Mouse (Mus musculus) hindbrain, embryonic 16.5 days (tissue): ENCODE measurements at regions not wholly inside any gene's neighbourhood (a gene's known extent, or its start where the extent isn't known, plus 50 kb on each side); places are given as distances from the start of the nearest gene placed in this dataset.

Source experiments
- ATAC-seq: fragments of 200-750 bp; cut with Nextera tagmentation; 2 replicates; pipeline ENCODE4 v1.8.0; 2017; ENCODE audit warnings: moderate TSS enrichment, moderate library complexity
- H3K27ac ChIP-seq: fragments of 300-500 bp; sonication (generic); 2 replicates; pipeline ENCODE4 v1.5.1; 2014; ENCODE audit warnings: low read depth, mild to moderate bottlenecking, control low read depth, low read length, moderate library complexity
- H3K27me3 ChIP-seq: fragments of 300-500 bp; sonication (generic); replicated peaks from 2 replicates; pipeline ENCODE4 v1.6.1; 2014; ENCODE audit warnings: low read length; ENCODE audit not compliant: control insufficient read depth, insufficient read depth
- H3K36me3 ChIP-seq: fragments of 300-500 bp; sonication (generic); 2 replicates; pipeline ENCODE4 v1.6.1; 2014; ENCODE audit warnings: mild to moderate bottlenecking, low read length, moderate library complexity, mixed read lengths; ENCODE audit not compliant: control insufficient read depth, insufficient read depth
- H3K4me1 ChIP-seq: fragments of 300-500 bp; sonication (generic); 2 replicates; pipeline ENCODE4 v1.6.1; 2014; ENCODE audit warnings: low read depth, low read length; ENCODE audit not compliant: control insufficient read depth, insufficient read depth
- H3K4me2 ChIP-seq: fragments of 300-500 bp; sonication (generic); 2 replicates; pipeline ENCODE4 v1.6.1; 2014; ENCODE audit warnings: mild to moderate bottlenecking, low read length, control low read depth, moderate library complexity
- H3K4me3 ChIP-seq: fragments of 300-500 bp; sonication (generic); 2 replicates; pipeline ENCODE4 v1.5.1; 2014; ENCODE audit warnings: mild to moderate bottlenecking, low read length, control low read depth, moderate library complexity
- H3K9ac ChIP-seq: fragments of 300-500 bp; sonication (generic); 2 replicates; pipeline ENCODE4 v1.6.1; 2014; ENCODE audit warnings: low read depth, mild to moderate bottlenecking, control low read depth, low read length, moderate library complexity
- H3K9me3 ChIP-seq: fragments of 300-500 bp; sonication (generic); 2 replicates; pipeline ENCODE4 v1.6.1; 2014; ENCODE audit warnings: mild to moderate bottlenecking, low read length, moderate library complexity; ENCODE audit not compliant: control insufficient read depth
- WGBS: fragments of 180-500 bp; shearing (Covaris S2); extraction: QIAGEN DNeasy Blood & Tissue Kit; methylation state at CpG from one replicate; pipeline ENCODE4 v1.1.7; 2014; 5-methylcytosine and 5-hydroxymethylcytosine counted together

- Histone ChIP-seq H3K4me2 (no peak overlapping the region), H3K4me3 (no peak overlapping the region), H3K27ac (no peak overlapping the region), H3K9me3 (no peaks in the 10 kb centered on the region; the same call in 1 of the 2 replicates), H3K27me3 (no peaks in the 10 kb centered on the region), H3K9ac (no peak overlapping the region), H3K4me1 (no peaks in the 10 kb centered on the region), H3K36me3 (no peaks in the 10 kb centered on the region)
- ATAC-seq: no peak
- WGBS: 87% methylated on average over 10 of the region's 10 CpGs
These were observed 83.4 kb upstream of the Max start for GRCm38 (mm10) chr12:77045356-77045755.

DNA sequence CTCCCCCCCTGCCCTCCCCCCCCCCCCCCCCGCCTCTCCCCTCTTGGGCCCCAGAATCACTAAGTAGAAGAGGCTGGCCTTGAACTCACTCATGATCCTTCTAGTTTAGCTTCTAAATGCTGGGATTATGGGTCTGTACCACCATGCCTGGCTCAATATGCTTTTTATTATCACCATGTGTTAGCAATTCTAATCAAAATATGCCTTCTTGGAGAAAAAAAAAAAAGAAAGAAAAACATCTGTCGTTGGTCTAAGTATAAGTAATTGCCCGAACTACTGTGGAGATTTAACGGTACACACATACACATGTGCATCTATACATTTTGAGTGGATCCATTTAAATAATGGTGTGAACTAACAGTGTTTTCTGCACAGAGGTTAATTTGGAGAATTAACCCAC, 80.4 kb upstream of the Max start:
- no peak overlapping the region for H3K4me2 ChIP-seq
- no peaks in the 10 kb centered on the region for H3K27me3 ChIP-seq
- no peak overlapping the region for H3K27ac ChIP-seq
- no peaks in the 10 kb centered on the region for H3K36me3 ChIP-seq
- no peaks in the 10 kb centered on the region; the same call in 1 of the 2 replicates for H3K9me3 ChIP-seq
- no peak for ATAC-seq
- H3K4me3 ChIP-seq: no peak overlapping the region
- H3K9ac ChIP-seq: no peak overlapping the region
- 52% methylated on average over 4 of the region's 4 CpGs for WGBS
- no peaks in the 10 kb centered on the region for H3K4me1 ChIP-seq

DNA sequence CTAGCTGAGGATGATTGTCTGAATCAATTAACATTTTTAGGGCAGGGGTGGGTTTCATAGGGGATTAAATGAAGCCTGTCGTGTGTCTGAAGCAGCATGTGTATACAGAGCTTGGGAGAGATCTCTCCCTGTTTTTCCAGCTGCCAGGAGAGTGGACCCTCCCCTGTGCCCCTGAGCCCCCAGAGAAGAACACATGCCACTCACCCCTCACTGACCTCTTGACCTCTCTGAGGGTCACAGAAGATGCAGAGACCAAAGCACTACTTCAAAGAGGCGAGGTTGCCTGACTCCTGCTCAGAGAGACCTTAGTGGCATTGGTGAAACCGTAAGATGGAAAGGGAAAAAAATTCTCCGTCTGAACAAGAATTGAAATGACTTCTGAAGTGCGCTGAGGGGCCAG, 79.1 kb upstream of the Max start:
- Histone ChIP-seq H3K9ac (no peak overlapping the region), H3K4me1 (no peaks in the 10 kb centered on the region), H3K36me3 (no peaks in the 10 kb centered on the region), H3K4me2 (no peak overlapping the region), H3K27me3 (no peaks in the 10 kb centered on the region), H3K4me3 (no peak overlapping the region), H3K9me3 (no peaks in the 10 kb centered on the region; the same call in 1 of the 2 replicates), H3K27ac (no peak overlapping the region)
- ATAC-seq: no peak
- 31% methylated on average over 5 of the region's 5 CpGs for WGBS

- ATAC-seq: no peak
- WGBS: 90% methylated on average over 4 of the region's 4 CpGs
These were observed 77.9 kb upstream of the Max start for GRCm38 (mm10) chr12:77039953-77040305.

DNA sequence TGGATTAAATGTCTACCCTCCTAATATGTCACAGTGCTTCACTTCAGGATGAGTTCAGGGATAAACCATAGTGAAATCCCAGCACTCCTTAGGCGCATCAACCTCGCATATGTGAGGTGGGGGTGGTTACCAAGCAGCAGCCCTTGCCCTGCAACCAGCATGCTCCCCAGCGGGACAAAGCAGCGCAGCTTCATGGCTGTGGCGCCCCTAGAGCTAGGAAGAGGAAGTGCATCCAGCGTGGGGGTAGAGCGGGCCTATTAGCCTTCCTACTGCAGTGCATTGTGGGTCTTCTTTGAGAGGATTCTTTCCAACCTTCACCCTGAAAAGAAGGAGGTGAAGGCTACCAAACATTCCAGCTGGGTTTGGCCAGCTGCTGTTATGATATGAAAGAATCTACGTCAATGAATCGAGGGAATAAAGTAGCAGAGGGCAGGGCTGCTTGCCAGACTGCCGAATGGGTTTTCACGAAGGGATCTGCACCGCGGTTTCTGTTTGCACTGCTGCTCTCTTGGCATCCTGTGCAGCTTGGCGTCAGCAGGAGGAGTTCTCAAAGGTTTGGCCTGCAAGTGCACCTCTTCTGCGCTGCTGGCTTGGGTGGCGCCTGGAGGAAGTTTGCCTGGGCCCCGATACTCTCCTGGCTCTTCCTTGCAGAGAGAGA, 77.4 kb upstream of the Max start:
- H3K27ac ChIP-seq: no peak overlapping the region
- no peak overlapping the region for H3K4me2 ChIP-seq
- no peaks in the 10 kb centered on the region for H3K4me1 ChIP-seq
- no peaks in the 10 kb centered on the region for H3K27me3 ChIP-seq
- H3K36me3 ChIP-seq: no peaks in the 10 kb centered on the region
- 72% methylated on average over 17 of the region's 17 CpGs for WGBS
- no peak overlapping the region for H3K4me3 ChIP-seq
- ATAC-seq: no peak; the same call in 1 of the 2 replicates
- H3K9ac ChIP-seq: no peak overlapping the region
- H3K9me3 ChIP-seq: no peaks in the 10 kb centered on the region

More at GRCm38 (mm10) chr12:77039953-77040305, 77.9 kb upstream of the Max start:
- H3K9me3 ChIP-seq: no peaks in the 10 kb centered on the region
- no peak overlapping the region for H3K4me2 ChIP-seq
- no peaks in the 10 kb centered on the region for H3K36me3 ChIP-seq
- no peaks in the 10 kb centered on the region for H3K27me3 ChIP-seq
- H3K4me1 ChIP-seq: no peaks in the 10 kb centered on the region
- H3K9ac ChIP-seq: no peak overlapping the region
- no peak overlapping the region for H3K4me3 ChIP-seq
- no peak overlapping the region for H3K27ac ChIP-seq

GRCm38 (mm10) chr12:77035676-77036075, 73.7 kb upstream of the Max start:
- Histone ChIP-seq H3K4me3 (no peak overlapping the region), H3K36me3 (no peaks in the 10 kb centered on the region), H3K9ac (no peak overlapping the region), H3K9me3 (no peaks in the 10 kb centered on the region), H3K27me3 (no peaks in the 10 kb centered on the region), H3K4me2 (no peak overlapping the region), H3K4me1 (no peaks in the 10 kb centered on the region), H3K27ac (no peak overlapping the region)
- ATAC-seq: no peak
- whole genome bisulfite sequencing: 53% methylated on average over 2 of the region's 2 CpGs

DNA sequence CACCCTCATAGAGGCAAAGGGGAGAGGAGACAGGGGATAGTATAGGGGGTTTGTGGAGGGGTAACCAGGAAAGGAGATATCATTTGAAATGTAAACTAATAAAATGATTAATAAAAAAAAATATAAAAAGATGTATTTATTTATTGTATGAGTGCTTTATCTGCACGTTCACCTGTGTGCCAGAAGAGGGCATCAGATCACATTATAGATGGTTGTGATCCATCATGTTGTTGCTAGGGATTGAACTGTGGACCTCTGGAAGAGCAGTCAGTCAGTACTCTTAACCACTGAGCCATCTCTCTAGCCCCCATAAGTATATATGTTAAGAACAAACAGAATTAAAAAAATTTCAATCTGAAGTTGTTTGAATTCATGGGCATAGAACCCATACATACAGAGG, 69.4 kb upstream of the Max start:
- no peaks in the 10 kb centered on the region for H3K9me3 ChIP-seq
- H3K4me1 ChIP-seq: no peaks in the 10 kb centered on the region
- H3K9ac ChIP-seq: no peak overlapping the region
- no peak for ATAC-seq
- H3K36me3 ChIP-seq: no peaks in the 10 kb centered on the region
- 70% methylated on average over 1 of the region's 1 CpGs for WGBS
- no peak overlapping the region for H3K4me3 ChIP-seq
- no peak overlapping the region for H3K27ac ChIP-seq
- H3K27me3 ChIP-seq: no peaks in the 10 kb centered on the region
- no peak overlapping the region for H3K4me2 ChIP-seq

- WGBS: 72% methylated on average over 7 of the region's 7 CpGs
- no peaks in the 10 kb centered on the region for H3K9me3 ChIP-seq
These were observed 63.5 kb upstream of the Max start for GRCm38 (mm10) chr12:77025431-77025879.

GRCm38 (mm10) chr12:77022538-77022937, 60.5 kb upstream of the Max start:
- 41% methylated on average over 5 of the region's 5 CpGs for WGBS
- Histone ChIP-seq H3K4me2 (no peak overlapping the region), H3K4me1 (peaks cover 11% of the 10 kb centered on the region), H3K9me3 (no peaks in the 10 kb centered on the region), H3K27me3 (no peaks in the 10 kb centered on the region), H3K4me3 (no peak overlapping the region), H3K36me3 (no peaks in the 10 kb centered on the region), H3K9ac (no peak overlapping the region), H3K27ac (no peak overlapping the region)
- 0 out of 2 replicates have a peak, but pooled peaks have one; percentile 16 for ATAC-seq

More at GRCm38 (mm10) chr12:77025431-77025879, 63.5 kb upstream of the Max start:
- H3K27me3 ChIP-seq: no peaks in the 10 kb centered on the region
- H3K9ac ChIP-seq: no peak overlapping the region
- H3K36me3 ChIP-seq: no peaks in the 10 kb centered on the region
- ATAC-seq: no peak
- H3K27ac ChIP-seq: no peak overlapping the region
- peaks cover 11% of the 10 kb centered on the region for H3K4me1 ChIP-seq
- H3K4me2 ChIP-seq: no peak overlapping the region
- H3K4me3 ChIP-seq: no peak overlapping the region
